Comparison of ENCODE assay signal across 26 mouse cellular contexts in the genomic region with DNA sequence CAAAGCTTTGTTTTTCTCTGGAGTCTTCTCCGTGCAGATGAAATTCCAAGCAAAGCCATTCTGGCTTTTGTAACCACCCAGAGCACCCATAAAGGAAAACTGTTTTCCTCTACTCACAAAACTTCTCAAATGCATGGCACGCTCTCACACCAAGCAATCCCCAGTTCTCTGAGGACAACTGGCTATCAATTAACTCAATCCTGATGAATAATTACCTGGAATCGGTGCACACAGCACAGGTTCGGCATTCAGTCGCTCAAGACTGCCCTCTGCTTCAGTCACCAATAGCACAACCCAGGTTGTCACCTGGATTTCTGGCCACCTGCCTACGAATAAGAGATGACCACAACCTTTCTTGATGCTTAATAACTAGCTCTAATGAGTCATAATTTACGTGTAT.
DNase-seq lines count a peak whose midpoint lies in the region; ATAC-seq and TF ChIP-seq lines count a peak whose summit lies in the region.
"Had no signal": no experiment of that assay in that cellular context is flagged by ENCODE, and none has a peak within 500 bp of the region (broad histone marks: within the 10 kb centered on the region; RNA-seq: fewer than 3 reads in every experiment).

No protein-coding gene starts in this region.

- no peak for ATAC-seq in kidney, postnatal 0 days (replicated peaks; ENCODE audit: low FRiP score, low read depth)
- no peak for ATAC-seq in granulocyte monocyte progenitor cell, adult 5-6 weeks (replicated peaks; ENCODE audit: poor library complexity, severe bottlenecking)
- ATAC-seq: CD4-positive, CD25-positive, alpha-beta regulatory T cell, adult 4 months; forebrain, embryonic 14.5 days; forebrain, postnatal 0 days had no signal

- peaks cover 8% of the 10 kb centered on the region; the same call in 1 of the 2 replicates for H3K4me1 ChIP-seq in kidney, adult 2 months (ENCODE audit: control insufficient read depth, insufficient read depth, low read length)
- 0 out of 2 replicates have a peak, but pooled peaks cover 3% of the 10 kb centered on the region for H3K4me1 ChIP-seq in kidney, postnatal 0 days (replicated peaks; ENCODE audit: insufficient read depth, low read length)
- H3K4me1 ChIP-seq: embryonic facial prominence, embryonic 12.5 days; embryonic facial prominence, embryonic 15.5 days; heart, embryonic 12.5 days; heart, embryonic 15.5 days had no signal

- no peak; the same call in 1 of the 2 replicates for TF ChIP-seq CTCF in kidney, adult 2 months (conservative IDR thresholded peaks at IDR 0.05; ENCODE audit: insufficient read depth, insufficient read length, low read depth, low read length)
- TF ChIP-seq CTCF in kidney, postnatal 0 days (IDR thresholded peaks at IDR 0.05; ENCODE audit: low read depth): peak; percentile 36; the same call in 1 of the 2 replicates

- TF ChIP-seq POLR2A in kidney, adult 2 months (IDR thresholded peaks at IDR 0.05; ENCODE audit: low read depth, low read length): no peak

- H3K36me3 ChIP-seq in kidney, adult 2 months (ENCODE audit: control insufficient read depth, insufficient read depth, low read length): no peaks in the 10 kb centered on the region
- no peaks in the 10 kb centered on the region for H3K36me3 ChIP-seq in kidney, postnatal 0 days (ENCODE audit: insufficient read depth, low read length)
- H3K36me3 ChIP-seq: embryonic facial prominence, embryonic 12.5 days; embryonic facial prominence, embryonic 15.5 days; heart, embryonic 12.5 days; heart, embryonic 15.5 days had no signal

- peak; percentile 61 for DNase-seq in kidney, adult 2 months
- peak; percentile 54 for DNase-seq in kidney, adult 9 months
- peak; percentile 21 for DNase-seq in kidney, postnatal 0 days (ENCODE audit: low spot score)
- peak; percentile 20 to 36 for DNase-seq in kidney, postnatal 25 days
- no peak for DNase-seq in yolk sac, embryonic 10.5 days (ENCODE audit: low spot score)
- no peak for DNase-seq in ovary, adult 18-20 months (ENCODE audit: low spot score)
- no peak for DNase-seq in heart, postnatal 4 days
- DNase-seq: adrenal gland, adult 2 months; adrenal gland, postnatal 14 days; cerebellum, adult 11 months; cerebellum, adult 2 months; cerebellum, adult 9-11 months; cerebellum, postnatal 25 days; forebrain, postnatal 0 days; gastrocnemius, adult 2 months; gastrocnemius, postnatal 25 days; heart, postnatal 10 days; heart, postnatal 36 days had no signal

- no peak overlapping the region for H3K4me3 ChIP-seq in kidney, adult 2 months (ENCODE audit: insufficient read depth, low read depth, low read length)
- H3K4me3 ChIP-seq in kidney, postnatal 0 days (replicated peaks; ENCODE audit: low read depth, low read length): no peak overlapping the region
- H3K4me3 ChIP-seq: embryonic facial prominence, embryonic 12.5 days; embryonic facial prominence, embryonic 15.5 days; gastrocnemius, adult 2 months; heart, embryonic 12.5 days; heart, embryonic 15.5 days had no signal

- 36% methylated on average over 7 of the region's 7 CpGs for WGBS in kidney, adult 2 months
- 57% methylated on average over 7 of the region's 7 CpGs for WGBS in kidney, postnatal 0 days

- H3K9me3 ChIP-seq in kidney, postnatal 0 days (replicated peaks; ENCODE audit: low read length): no peaks in the 10 kb centered on the region
- H3K9me3 ChIP-seq: embryonic facial prominence, embryonic 12.5 days; embryonic facial prominence, embryonic 15.5 days; heart, embryonic 12.5 days; heart, embryonic 15.5 days had no signal

- no peak overlapping the region for H3K27ac ChIP-seq in kidney, adult 2 months (ENCODE audit: insufficient read depth, low read depth, low read length)
- H3K27ac ChIP-seq in kidney, postnatal 0 days: no peak overlapping the region
- H3K27ac ChIP-seq: embryonic facial prominence, embryonic 12.5 days; embryonic facial prominence, embryonic 15.5 days; gastrocnemius, adult 2 months; heart, embryonic 15.5 days; hindbrain, embryonic 14.5 days had no signal

- no peak overlapping the region for H3K9ac ChIP-seq in kidney, postnatal 0 days (ENCODE audit: low read depth, low read length)
- H3K9ac ChIP-seq: embryonic facial prominence, embryonic 12.5 days; embryonic facial prominence, embryonic 15.5 days; forebrain, postnatal 0 days; heart, embryonic 12.5 days; heart, embryonic 15.5 days; hindbrain, embryonic 14.5 days had no signal

- no peaks in the 10 kb centered on the region for H3K27me3 ChIP-seq in kidney, adult 2 months (replicated peaks; ENCODE audit: control insufficient read depth, insufficient read depth, low read length)
- no peaks in the 10 kb centered on the region for H3K27me3 ChIP-seq in kidney, postnatal 0 days (ENCODE audit: insufficient read depth, low read length)
- H3K27me3 ChIP-seq: embryonic facial prominence, embryonic 12.5 days; embryonic facial prominence, embryonic 15.5 days; heart, embryonic 12.5 days; heart, embryonic 15.5 days had no signal

- no peak overlapping the region for H3K4me2 ChIP-seq in kidney, postnatal 0 days (ENCODE audit: low read length)
- H3K4me2 ChIP-seq: embryonic facial prominence, embryonic 12.5 days; embryonic facial prominence, embryonic 15.5 days; heart, embryonic 12.5 days; heart, embryonic 15.5 days; hindbrain, embryonic 14.5 days had no signal

Comparison
In these comparisons a context has a peak if more than half of its experiments do, and no peak if none do; other contexts are left out.
1. DNase-seq: peak in kidney, adult 2 months (single experiment), kidney, adult 9 months (single experiment), kidney, postnatal 0 days (single experiment) and kidney, postnatal 25 days (2 of 2); none in yolk sac, embryonic 10.5 days (single experiment), ovary, adult 18-20 months (single experiment) and heart, postnatal 4 days (single experiment).